Mouse (Mus musculus): ENCODE measurements around the gene Mbnl2.

- TF ChIP-seq CTCF (IDR thresholded peaks at IDR 0.05; ENCODE audit: borderline replicate concordance, control insufficient read depth, extremely low read depth, insufficient read depth, low read length, poor library complexity), result no peak
- no peak for TF ChIP-seq POLR2A (IDR thresholded peaks at IDR 0.05; ENCODE audit: control insufficient read depth, extremely low read depth, insufficient read depth, low read length, poor library complexity)
Measured at GRCm38 (mm10) chr14:120270633-120271032, 4.8 kb upstream of the Mbnl2 start.

Measured in thymus, adult 2 months (tissue).